Mouse (Mus musculus): ENCODE results near the gene Ttc21a. TPM values are rescaled to one million over a fixed set of nuclear protein-coding genes. Genes with fewer than 3 reads are reported as not detected.
A peak's percentile ranks its signal among the peaks of the same experiment; 100 is the strongest.

Ttc21a gene
- polyA plus RNA-seq, 1 experiment from 2014 or later: 1.2 TPM

- no peak overlapping the region for H3K4me2 ChIP-seq
- H3K27me3 ChIP-seq: no peaks in the 10 kb centered on the region
- H3K36me3 ChIP-seq: peaks cover 91% of the 10 kb centered on the region
- no peaks in the 10 kb centered on the region for H3K4me1 ChIP-seq (replicated peaks)
- no peaks in the 10 kb centered on the region for H3K9me3 ChIP-seq
- no peak overlapping the region for H3K9ac ChIP-seq
- no peak for ATAC-seq (ENCODE audit: low FRiP score)
- H3K4me3 ChIP-seq: no peak overlapping the region
- H3K27ac ChIP-seq: peak overlapping the region; percentile 23; the same call in 1 of the 2 replicates
- WGBS: 76% methylated on average over 12 of the region's 13 CpGs
Observed at GRCm38 (mm10) chr9:119913087-119913838, 24.1 kb upstream of the Ttc21a start.

- H3K36me3 ChIP-seq: peaks cover 91% of the 10 kb centered on the region
- H3K27me3 ChIP-seq: no peaks in the 10 kb centered on the region
- no peak for ATAC-seq (ENCODE audit: low FRiP score)
- H3K9ac ChIP-seq: no peak overlapping the region
- H3K4me2 ChIP-seq: no peak overlapping the region
- H3K9me3 ChIP-seq: no peaks in the 10 kb centered on the region
- H3K4me1 ChIP-seq (replicated peaks): no peaks in the 10 kb centered on the region
- 77% methylated on average over 1 of the region's 1 CpGs for WGBS
- no peak overlapping the region for H3K27ac ChIP-seq
- H3K4me3 ChIP-seq: no peak overlapping the region
Observed at GRCm38 (mm10) chr9:119919858-119920257, 17.5 kb upstream of the Ttc21a start.

GRCm38 (mm10) chr9:119923462-119923861 lies 13.9 kb upstream of the Ttc21a start:
- 97% methylated on average over 4 of the region's 4 CpGs for WGBS
- no peak overlapping the region for H3K9ac ChIP-seq
- H3K9me3 ChIP-seq: no peaks in the 10 kb centered on the region
- H3K27me3 ChIP-seq: no peaks in the 10 kb centered on the region
- H3K4me3 ChIP-seq: no peak overlapping the region
- H3K27ac ChIP-seq: no peak overlapping the region
- no peaks in the 10 kb centered on the region for H3K4me1 ChIP-seq (replicated peaks)
- ATAC-seq (ENCODE audit: low FRiP score): no peak
- peaks cover 96% of the 10 kb centered on the region for H3K36me3 ChIP-seq
- H3K4me2 ChIP-seq: no peak overlapping the region

- WGBS: 91% methylated on average over 16 of the region's 16 CpGs
- H3K4me3 ChIP-seq: no peak overlapping the region
Observed at GRCm38 (mm10) chr9:119925120-119925657, 12.2 kb upstream of the Ttc21a start.

GRCm38 (mm10) chr9:119925729-119926128 lies 11.7 kb upstream of the Ttc21a start:
- Histone ChIP-seq H3K36me3 (peaks cover 95% of the 10 kb centered on the region), H3K27me3 (no peaks in the 10 kb centered on the region), H3K4me1 (replicated peaks) (no peaks in the 10 kb centered on the region), H3K4me3 (no peak overlapping the region), H3K9ac (no peak overlapping the region), H3K9me3 (no peaks in the 10 kb centered on the region), H3K4me2 (no peak overlapping the region), H3K27ac (no peak overlapping the region)
- WGBS: 75% methylated on average over 8 of the region's 8 CpGs
- ATAC-seq (ENCODE audit: low FRiP score): no peak

More at GRCm38 (mm10) chr9:119925120-119925657, 12.2 kb upstream of the Ttc21a start:
- H3K27me3 ChIP-seq: no peaks in the 10 kb centered on the region
- ATAC-seq (ENCODE audit: low FRiP score): no peak
- no peak overlapping the region for H3K27ac ChIP-seq
- H3K4me1 ChIP-seq (replicated peaks): no peaks in the 10 kb centered on the region
- H3K9me3 ChIP-seq: no peaks in the 10 kb centered on the region
- peaks cover 95% of the 10 kb centered on the region for H3K36me3 ChIP-seq
- no peak overlapping the region for H3K9ac ChIP-seq
- no peak overlapping the region for H3K4me2 ChIP-seq

GRCm38 (mm10) chr9:119926497-119926896 lies 10.9 kb upstream of the Ttc21a start:
- H3K36me3 ChIP-seq: peaks cover 96% of the 10 kb centered on the region
- 86% methylated on average over 5 of the region's 5 CpGs for WGBS
- H3K27me3 ChIP-seq: no peaks in the 10 kb centered on the region
- no peak overlapping the region for H3K4me3 ChIP-seq
- H3K27ac ChIP-seq: no peak overlapping the region
- H3K9me3 ChIP-seq: no peaks in the 10 kb centered on the region
- H3K4me2 ChIP-seq: no peak overlapping the region
- H3K9ac ChIP-seq: no peak overlapping the region
- H3K4me1 ChIP-seq (replicated peaks): no peaks in the 10 kb centered on the region
- ATAC-seq (ENCODE audit: low FRiP score): no peak

GRCm38 (mm10) chr9:119932358-119932757 lies 5.0 kb upstream of the Ttc21a start:
- H3K27ac ChIP-seq: no peak overlapping the region
- no peak for ATAC-seq (ENCODE audit: low FRiP score)
- no peaks in the 10 kb centered on the region for H3K27me3 ChIP-seq
- no peak overlapping the region for H3K4me2 ChIP-seq
- H3K4me3 ChIP-seq: no peak overlapping the region
- no peaks in the 10 kb centered on the region for H3K9me3 ChIP-seq
- WGBS: 91% methylated on average over 12 of the region's 12 CpGs
- no peak overlapping the region for H3K9ac ChIP-seq
- peaks cover 9% of the 10 kb centered on the region for H3K4me1 ChIP-seq (replicated peaks)
- H3K36me3 ChIP-seq: peaks cover 57% of the 10 kb centered on the region

GRCm38 (mm10) chr9:119933675-119934074 lies 3.7 kb upstream of the Ttc21a start:
- H3K27ac ChIP-seq: no peak overlapping the region
- H3K9ac ChIP-seq: no peak overlapping the region
- H3K4me3 ChIP-seq: no peak overlapping the region
- H3K4me2 ChIP-seq: no peak overlapping the region
- H3K27me3 ChIP-seq: peaks cover 3% of the 10 kb centered on the region; the same call in 1 of the 2 replicates
- no peaks in the 10 kb centered on the region for H3K9me3 ChIP-seq
- ATAC-seq (ENCODE audit: low FRiP score): no peak
- peaks cover 17% of the 10 kb centered on the region for H3K4me1 ChIP-seq (replicated peaks)
- peaks cover 44% of the 10 kb centered on the region for H3K36me3 ChIP-seq
- 93% methylated on average over 6 of the region's 6 CpGs for WGBS

GRCm38 (mm10) chr9:119938496-119938895 lies 1.1 kb downstream of the Ttc21a start:
- ATAC-seq (ENCODE audit: low FRiP score): no peak
- H3K27ac ChIP-seq: no peak overlapping the region
- H3K4me2 ChIP-seq: no peak overlapping the region
- H3K9ac ChIP-seq: no peak overlapping the region
- H3K36me3 ChIP-seq: no peaks in the 10 kb centered on the region
- peaks cover 17% of the 10 kb centered on the region for H3K4me1 ChIP-seq (replicated peaks)
- no peaks in the 10 kb centered on the region for H3K9me3 ChIP-seq
- WGBS: 88% methylated on average over 4 of the region's 4 CpGs
- H3K27me3 ChIP-seq: peaks cover 3% of the 10 kb centered on the region; the same call in 1 of the 2 replicates
- no peak overlapping the region for H3K4me3 ChIP-seq

GRCm38 (mm10) chr9:119939646-119940045 lies 2.2 kb downstream of the Ttc21a start:
- no peak overlapping the region for H3K4me2 ChIP-seq
- H3K27me3 ChIP-seq: peaks cover 3% of the 10 kb centered on the region; the same call in 1 of the 2 replicates
- H3K36me3 ChIP-seq: no peaks in the 10 kb centered on the region
- WGBS: 83% methylated on average over 10 of the region's 10 CpGs
- no peaks in the 10 kb centered on the region for H3K9me3 ChIP-seq
- H3K27ac ChIP-seq: no peak overlapping the region
- no peak for ATAC-seq (ENCODE audit: low FRiP score)
- H3K9ac ChIP-seq: no peak overlapping the region; the same call in 1 of the 2 replicates
- no peak overlapping the region for H3K4me3 ChIP-seq
- peaks cover 17% of the 10 kb centered on the region for H3K4me1 ChIP-seq (replicated peaks)

- H3K4me2 ChIP-seq: no peak overlapping the region
- no peaks in the 10 kb centered on the region for H3K9me3 ChIP-seq
- no peak overlapping the region for H3K4me3 ChIP-seq
- 83% methylated on average over 5 of the region's 5 CpGs for WGBS
- no peak for ATAC-seq (ENCODE audit: low FRiP score)
- H3K9ac ChIP-seq: no peak overlapping the region
- peaks cover 3% of the 10 kb centered on the region; the same call in 1 of the 2 replicates for H3K27me3 ChIP-seq
- H3K27ac ChIP-seq: no peak overlapping the region
- peaks cover 13% of the 10 kb centered on the region for H3K4me1 ChIP-seq (replicated peaks)
- no peaks in the 10 kb centered on the region for H3K36me3 ChIP-seq
Observed at GRCm38 (mm10) chr9:119941407-119941806, 4.0 kb downstream of the Ttc21a start.

- Histone ChIP-seq H3K27ac (no peak overlapping the region), H3K27me3 (peaks cover 3% of the 10 kb centered on the region; the same call in 1 of the 2 replicates), H3K9ac (no peak overlapping the region), H3K4me1 (replicated peaks) (peaks cover 8% of the 10 kb centered on the region), H3K4me2 (no peak overlapping the region), H3K36me3 (no peaks in the 10 kb centered on the region), H3K9me3 (no peaks in the 10 kb centered on the region), H3K4me3 (no peak overlapping the region)
- no peak for ATAC-seq (ENCODE audit: low FRiP score)
- WGBS: 88% methylated on average over 14 of the region's 14 CpGs
Observed at GRCm38 (mm10) chr9:119941861-119942260, 4.5 kb downstream of the Ttc21a start.

- H3K27ac ChIP-seq: no peak overlapping the region
- H3K9ac ChIP-seq: no peak overlapping the region
- H3K9me3 ChIP-seq: no peaks in the 10 kb centered on the region
- 67% methylated on average over 1 of the region's 1 CpGs for WGBS
- H3K27me3 ChIP-seq: no peaks in the 10 kb centered on the region; the same call in 1 of the 2 replicates
- ATAC-seq (ENCODE audit: low FRiP score): no peak
- no peak overlapping the region for H3K4me2 ChIP-seq
- no peak overlapping the region for H3K4me3 ChIP-seq
- H3K4me1 ChIP-seq (replicated peaks): no peaks in the 10 kb centered on the region
- no peaks in the 10 kb centered on the region for H3K36me3 ChIP-seq
Observed at GRCm38 (mm10) chr9:119943326-119943725, 5.9 kb downstream of the Ttc21a start.
